Mouse (Mus musculus) erythroblast, adult 5-6 weeks (primary cell): ENCODE data around the gene Cdh22. TPM values are rescaled to one million over a fixed set of nuclear protein-coding genes. Genes with fewer than 3 reads are reported as not detected.

ENCODE experiments used
- ATAC-seq: replicated peaks from 2 replicates; pipeline ENCODE4 v1.8.0; 2016; ENCODE audit warnings: moderate number of reproducible peaks, mild to moderate bottlenecking, moderate TSS enrichment, inconsistent platforms; ENCODE audit not compliant: poor library complexity, low FRiP score, severe bottlenecking
- total RNA-seq, 2 experiments: library from RNA; stranded (forward) in 1 of 2; stranded (reverse) in 1 of 2; fragments of 150-400 nt in 1 of 2; fragments of 200-764, 138-1000 nt in 1 of 2; gene quantifications; 2 replicates each; pipeline versions ENCODE4 v1.2.3 to v1.2.4; 2015 to 2017; ENCODE audit warnings: low replicate concordance in 2 of 2

The Cdh22 gene
- total RNA-seq, 2 experiments from 2014 or later: not detected

- no peak for ATAC-seq
Observed at GRCm38 (mm10) chr2:165102920-165103319, 131.7 kb downstream of the Cdh22 start.

GRCm38 (mm10) chr2:165100749-165101148 lies 133.9 kb downstream of the Cdh22 start:
- ATAC-seq: no peak

DNA sequence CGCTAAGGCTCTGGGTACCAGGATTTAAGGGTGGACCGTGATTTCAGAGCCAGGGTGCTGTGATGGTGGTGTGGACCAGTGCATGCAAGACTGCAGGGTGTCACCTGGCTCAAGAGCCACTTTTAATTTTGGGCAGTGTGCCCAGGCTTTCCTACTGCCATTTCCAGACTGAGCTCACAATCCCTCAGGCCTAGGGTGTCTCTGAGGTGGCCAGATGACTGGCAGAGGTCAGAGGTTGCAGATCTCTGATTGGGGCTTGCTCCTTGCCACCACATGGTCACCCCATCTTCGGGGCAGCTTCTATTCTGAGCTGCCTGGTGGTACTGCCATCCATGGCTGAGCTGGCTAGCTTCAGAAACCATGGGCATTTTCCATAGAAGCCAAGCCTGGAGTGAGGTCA lies 135.8 kb downstream of the Cdh22 start:
- ATAC-seq: no peak

DNA sequence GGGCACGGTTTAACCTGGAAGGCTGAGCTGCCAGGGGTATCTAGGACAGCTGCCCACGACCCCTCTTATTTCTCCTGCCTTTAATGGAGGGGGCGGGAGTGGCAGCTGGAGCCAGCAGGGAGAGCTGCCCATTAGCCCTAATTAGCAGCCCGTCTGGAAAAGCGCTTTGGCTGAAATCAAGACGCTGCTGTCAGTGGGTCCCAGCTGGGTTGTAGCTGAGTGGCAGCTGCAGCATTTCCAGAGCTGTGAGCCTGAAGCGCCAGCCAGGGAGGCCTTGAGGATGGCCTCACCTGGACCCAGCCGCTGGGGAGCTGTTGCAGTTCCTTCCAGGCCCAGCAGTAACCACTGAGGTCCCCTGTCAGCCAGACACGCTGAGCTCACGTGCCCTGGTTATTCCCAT lies 138.3 kb downstream of the Cdh22 start:
- no peak for ATAC-seq

DNA sequence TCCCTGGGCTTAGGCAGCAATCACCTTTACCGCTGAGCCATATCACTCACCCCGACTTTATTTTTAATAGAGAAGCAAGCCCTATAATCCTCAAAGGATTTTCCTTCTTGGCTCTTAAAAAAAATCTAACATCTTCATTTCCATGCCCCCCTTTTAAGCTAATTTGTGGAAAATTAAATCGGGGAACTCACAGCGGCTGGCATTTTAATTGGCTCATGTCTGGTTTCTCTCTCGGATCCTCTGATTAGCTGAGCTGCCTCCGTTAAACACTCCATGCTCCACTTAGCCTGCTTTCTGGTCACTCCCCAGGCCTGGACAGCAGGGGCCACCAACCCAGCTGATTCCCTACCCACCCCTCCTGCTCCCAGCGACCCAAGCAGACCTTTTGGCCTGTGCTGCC lies 142.3 kb downstream of the Cdh22 start:
- no peak for ATAC-seq

DNA sequence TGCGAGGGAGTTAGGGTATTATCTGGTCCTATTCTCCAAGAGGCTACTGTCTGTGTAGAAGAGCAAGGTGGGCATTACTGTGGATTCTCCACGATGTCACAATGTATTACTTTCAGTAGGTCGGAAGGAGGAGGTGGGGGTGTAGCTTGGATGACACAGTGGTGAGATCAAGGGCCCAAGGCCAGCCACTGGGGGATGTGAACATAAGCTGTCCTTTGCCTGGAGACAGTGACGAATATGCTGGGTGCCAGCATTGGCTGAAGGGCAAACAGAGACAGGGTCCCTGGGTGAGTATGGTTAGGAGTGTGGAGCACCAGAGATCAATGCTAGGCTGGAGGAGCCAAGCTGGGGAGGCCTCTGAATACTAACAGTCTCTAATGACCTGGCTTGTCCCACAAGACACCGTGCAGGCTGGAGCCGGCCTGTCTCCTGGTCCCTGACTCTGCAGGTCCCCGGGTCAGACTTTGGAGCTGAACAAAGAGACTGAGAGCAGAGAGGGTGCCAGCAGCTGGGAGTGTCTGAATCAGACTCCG lies 143.2 kb downstream of the Cdh22 start:
- no peak for ATAC-seq

DNA sequence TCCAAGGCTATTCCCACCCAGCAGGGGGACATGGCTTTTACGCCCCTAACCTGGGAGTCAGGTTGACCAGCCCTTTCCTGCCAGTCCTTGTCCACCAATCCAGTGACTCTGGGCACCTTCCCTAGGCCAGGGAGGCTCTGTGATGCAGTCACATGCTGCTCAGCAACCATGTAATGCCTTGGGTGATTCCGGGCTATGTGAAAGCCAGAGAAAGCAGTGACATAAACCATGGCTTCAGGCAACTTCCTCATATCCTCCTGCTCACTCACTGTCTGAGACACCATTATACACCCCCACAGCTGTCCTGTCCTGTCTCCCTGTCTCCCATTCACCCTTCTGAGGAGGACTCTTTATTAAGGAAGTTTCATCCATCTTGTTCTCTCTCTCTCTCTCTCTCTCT lies 144.0 kb downstream of the Cdh22 start, which contains the start of gene 1700025C18Rik:
Gene 1700025C18Rik, minus strand, starts transcription at position 101 of the 400 bp plus-strand sequence.
- ATAC-seq: no peak

DNA sequence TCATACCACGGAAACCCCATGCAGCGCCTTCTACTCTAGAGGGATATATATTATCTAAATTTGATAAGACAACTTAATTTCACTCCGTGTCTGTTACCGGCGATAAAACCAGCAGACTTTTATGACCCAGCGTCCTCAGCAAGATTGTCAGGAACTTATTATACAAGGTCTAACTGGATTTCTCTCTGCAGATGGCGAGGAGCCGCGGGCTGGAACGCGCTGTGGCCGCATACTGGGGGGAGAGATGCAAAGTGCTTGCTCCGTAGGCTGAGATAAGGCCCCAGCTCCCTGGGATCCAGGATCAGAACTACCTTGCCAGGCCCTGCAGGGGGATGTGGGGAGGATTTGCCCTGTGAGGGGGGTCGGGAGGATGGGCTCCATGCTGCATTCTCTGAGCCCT lies 145.2 kb downstream of the Cdh22 start:
- ATAC-seq: no peak

DNA sequence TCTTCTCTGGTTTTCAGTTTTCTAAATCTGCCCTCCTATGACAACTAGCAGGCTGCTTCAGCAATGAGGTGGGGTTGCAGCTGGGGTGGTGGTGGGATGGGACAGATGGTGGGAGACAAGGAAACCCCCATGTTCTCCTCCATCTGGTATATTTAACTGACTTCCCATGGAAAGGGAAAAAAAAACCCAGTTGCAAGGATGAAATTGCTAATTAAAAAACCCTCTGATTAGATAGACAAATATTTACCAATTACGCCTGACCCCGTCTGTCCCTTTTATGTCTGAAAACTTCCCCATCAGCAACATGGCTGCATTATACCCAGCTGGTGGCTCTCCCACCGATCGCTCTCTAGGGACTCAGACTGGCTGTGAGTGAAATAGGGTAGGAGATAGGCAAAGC lies 148.0 kb downstream of the Cdh22 start:
- ATAC-seq: no peak

DNA sequence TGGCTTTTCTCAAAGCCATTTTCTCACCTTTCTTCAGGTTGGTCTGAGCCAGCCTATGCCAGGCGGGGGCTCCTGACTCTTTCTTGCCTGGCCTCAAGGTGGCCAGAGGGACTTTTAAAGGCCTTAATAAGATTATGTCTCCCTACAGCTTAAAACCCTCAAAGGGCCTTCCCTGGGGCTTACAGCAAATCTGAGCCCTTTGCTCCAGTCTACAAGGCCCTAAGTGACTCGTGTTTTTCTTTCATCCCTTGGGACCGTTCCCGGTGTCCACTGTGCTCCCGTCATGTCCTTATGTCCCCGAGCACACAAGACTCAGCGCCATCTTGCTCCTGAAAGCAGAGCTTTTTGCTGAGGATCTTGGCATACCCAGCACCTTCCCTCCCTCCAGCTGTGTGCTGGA lies 153.4 kb downstream of the Cdh22 start:
- ATAC-seq: no peak

- no peak for ATAC-seq
Observed at GRCm38 (mm10) chr2:165080657-165081056, 154.0 kb downstream of the Cdh22 start.

DNA sequence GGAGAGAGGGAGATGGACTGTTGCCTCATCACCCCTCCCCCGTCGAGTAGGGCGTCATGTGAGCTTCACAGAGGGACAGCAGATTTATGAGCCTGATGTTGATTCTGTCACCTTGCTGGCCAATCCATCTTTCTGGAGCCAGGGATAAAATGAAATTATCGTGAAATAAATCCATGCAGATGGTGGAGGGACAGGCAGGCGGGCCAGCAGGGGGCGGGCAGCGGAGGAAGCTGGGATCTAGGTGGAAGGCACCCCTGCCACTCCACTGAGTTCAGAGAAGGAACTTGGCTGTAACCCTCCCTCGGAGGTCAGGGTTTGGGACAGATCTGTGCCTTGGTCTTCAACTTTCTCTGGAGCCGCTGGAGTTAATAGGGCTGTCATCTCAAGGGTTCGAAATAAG lies 156.0 kb downstream of the Cdh22 start:
- no peak for ATAC-seq

- no peak for ATAC-seq
Observed at GRCm38 (mm10) chr2:165078045-165078444, 156.6 kb downstream of the Cdh22 start.

DNA sequence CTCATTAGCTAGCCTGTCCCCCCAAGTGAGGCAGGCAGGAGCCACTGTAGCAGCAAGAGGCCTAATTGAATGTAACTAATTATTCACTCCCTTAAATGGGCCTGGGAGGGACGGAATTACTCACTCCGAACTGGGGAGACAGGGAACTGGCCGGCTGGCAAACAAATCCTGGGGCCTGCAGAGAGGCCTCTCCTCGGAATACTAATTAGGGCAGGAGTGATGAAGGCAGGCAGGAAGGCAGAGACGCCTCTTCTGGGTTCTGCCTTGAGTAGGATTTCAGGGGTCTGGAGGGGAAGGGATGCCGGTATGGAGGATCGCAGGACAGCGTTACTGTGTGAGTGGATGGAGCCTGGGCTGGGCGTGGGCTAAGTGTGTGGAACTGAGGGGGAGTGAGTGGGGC lies 157.6 kb downstream of the Cdh22 start:
- no peak for ATAC-seq

DNA sequence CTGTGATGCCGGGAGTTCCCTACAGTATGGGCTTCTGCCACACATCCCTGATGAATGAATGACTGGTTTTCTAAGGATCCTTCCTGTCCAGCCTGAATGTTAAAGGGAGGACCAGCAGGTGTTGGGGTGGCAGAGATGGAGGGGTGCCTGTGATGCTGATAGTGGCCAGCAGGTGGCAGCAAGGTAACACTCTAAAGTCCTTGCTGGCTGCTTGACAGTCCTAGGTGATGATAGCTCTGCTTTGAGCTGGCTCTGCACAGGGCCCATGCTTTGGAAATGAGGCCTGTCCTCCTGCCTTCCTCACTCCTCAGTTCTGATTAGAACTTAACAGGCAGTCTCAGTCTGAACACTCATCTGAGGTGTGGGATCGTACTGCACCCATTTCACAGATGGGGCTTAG lies 159.7 kb downstream of the Cdh22 start:
- peak; percentile 82 for ATAC-seq

DNA sequence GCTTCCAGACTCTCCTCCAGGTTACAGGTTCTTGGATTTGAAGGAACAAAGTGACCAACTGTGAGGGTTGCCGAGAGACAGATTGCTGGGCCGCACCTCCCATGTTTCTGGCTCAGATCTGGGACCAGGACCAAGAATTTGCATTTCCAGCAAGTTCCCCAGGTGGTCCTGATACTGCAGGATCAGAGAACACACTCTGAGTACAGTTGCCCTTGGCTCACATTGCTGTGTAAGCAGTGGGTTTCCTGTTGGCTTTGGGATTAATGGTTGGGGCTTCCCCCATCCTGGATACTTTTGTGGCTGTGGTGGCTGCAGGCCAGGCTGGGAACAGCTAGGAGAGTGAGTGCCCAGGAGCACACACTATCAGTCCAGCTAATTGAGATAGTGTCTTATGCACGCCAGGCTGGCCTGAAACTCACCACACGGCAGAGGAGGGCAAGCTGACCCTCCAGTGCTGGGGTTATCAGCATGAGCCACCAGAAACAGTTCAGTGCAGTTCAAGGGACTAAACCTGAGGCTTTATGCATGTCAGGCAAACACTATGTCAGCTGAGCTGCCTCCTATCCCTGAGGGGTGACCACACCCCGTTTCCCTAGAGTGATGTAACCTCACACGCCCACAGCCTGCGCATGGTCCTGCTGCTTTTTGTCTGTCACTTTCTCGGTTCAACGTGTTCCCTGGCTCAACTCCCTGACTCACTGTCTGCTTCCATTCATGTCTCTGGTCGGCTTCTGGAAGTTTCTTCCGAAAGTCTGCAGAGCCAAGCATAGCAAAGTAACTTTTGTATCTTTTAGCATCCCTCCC lies 160.4 kb downstream of the Cdh22 start:
- ATAC-seq: no peak

DNA sequence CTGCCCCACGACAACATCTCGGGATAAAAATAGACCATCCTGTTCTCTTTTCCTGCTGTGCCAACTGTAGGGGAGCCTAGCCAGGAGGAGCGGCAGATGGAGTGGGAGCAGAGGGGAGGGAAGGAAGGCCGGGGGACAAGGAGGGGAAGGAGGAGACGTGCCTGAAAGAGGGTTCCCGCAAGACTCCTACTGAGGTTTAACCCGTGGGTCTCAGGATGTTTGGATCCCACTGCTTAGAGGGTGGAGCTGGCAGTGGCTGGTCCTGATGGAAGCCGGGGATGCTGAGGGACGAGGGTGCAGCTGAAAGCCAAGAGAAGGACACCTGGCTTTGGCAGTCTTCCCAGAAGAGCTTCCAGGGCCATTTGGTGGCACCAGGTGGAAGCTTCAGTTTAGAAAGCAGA lies 161.3 kb downstream of the Cdh22 start:
- no peak for ATAC-seq

DNA sequence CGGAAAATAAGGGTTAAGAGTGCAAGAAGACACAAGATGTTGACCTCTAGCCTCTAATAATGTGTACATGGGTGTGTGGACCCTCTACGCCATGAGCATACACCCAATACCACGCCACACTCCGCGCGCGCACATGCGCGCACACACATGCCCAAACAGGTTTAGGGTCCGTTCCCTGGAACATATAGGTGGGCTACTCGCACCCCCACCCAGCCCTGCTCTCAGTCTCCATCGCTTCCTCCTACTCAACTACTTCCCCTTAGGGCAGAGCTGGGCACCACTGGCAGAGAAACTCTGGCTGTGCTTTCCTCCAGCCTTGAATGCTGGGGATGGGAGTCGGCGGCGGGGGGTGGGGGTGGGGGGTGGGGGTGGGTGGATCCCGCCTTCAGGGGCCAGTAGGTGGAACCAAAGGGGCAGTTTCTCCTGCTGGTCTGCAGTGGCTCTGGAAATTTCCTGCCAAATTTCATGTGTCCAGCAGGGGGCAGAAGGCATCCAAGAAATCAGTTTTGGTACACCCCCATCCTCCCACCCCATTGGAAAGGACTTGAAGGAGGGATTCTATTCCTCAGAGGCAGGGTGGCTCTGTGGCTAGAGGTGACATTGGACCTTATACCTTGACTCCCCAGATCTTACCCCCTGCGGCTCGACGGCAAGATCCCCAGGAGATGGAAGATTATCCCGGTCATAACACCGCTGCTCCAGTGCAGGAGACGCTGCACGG lies 164.4 kb downstream of the Cdh22 start:
- ATAC-seq: no peak

DNA sequence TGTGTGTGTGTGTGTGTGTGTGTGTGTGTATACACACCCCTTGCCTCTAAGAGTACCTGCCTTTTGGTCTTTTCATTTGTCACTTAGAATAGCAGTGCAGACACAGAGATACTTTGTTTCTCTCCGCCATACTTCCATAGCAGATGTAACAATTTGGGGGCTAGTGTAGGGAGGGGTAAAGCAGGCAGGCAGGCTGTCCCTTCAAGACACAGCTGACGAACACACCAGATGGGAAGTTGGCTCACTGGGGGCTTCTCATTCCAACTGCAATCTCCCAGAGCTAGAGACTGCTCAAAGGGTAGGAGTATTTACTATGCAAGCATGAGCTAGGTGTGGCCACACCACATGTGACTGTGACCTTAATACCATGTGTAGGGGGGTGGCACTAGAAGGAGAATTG lies 165.8 kb downstream of the Cdh22 start:
- ATAC-seq: no peak

DNA sequence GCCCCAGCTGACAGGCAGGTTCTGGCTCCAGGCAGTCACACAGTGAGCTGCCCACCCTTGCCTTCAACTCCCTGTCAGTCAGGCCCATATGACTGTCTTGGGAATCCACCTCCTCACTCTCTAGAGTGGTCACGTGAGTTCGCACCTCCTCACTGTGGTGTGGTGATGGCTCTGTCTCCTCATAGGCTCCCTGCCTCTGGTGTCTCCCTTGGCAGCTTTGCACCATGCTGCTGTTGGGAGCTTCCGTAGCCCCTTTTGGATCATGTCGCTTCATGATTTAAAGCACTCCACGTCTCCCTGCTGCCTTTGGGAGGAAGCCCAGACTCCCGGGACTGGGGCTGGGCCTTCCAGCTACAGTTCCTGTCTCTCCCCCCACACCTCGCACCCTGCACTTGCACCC lies 170.2 kb downstream of the Cdh22 start:
- ATAC-seq: no peak
